Mouse (Mus musculus) neural tube, embryonic 10.5 days (tissue): ENCODE results near the gene Tcl1.
"Not testable (repeated sequence)": the region's sequence is repeated elsewhere in the genome, so short reads cannot be mapped to it uniquely, and the experiment has no call there.

Experiments
- DNase-seq: peaks from one replicate; pipeline ENCODE4 v3.0.0-alpha.2; 2017; ENCODE audit warnings: low spot score; ENCODE audit errors: extremely low spot score

Tcl1 gene

DNA sequence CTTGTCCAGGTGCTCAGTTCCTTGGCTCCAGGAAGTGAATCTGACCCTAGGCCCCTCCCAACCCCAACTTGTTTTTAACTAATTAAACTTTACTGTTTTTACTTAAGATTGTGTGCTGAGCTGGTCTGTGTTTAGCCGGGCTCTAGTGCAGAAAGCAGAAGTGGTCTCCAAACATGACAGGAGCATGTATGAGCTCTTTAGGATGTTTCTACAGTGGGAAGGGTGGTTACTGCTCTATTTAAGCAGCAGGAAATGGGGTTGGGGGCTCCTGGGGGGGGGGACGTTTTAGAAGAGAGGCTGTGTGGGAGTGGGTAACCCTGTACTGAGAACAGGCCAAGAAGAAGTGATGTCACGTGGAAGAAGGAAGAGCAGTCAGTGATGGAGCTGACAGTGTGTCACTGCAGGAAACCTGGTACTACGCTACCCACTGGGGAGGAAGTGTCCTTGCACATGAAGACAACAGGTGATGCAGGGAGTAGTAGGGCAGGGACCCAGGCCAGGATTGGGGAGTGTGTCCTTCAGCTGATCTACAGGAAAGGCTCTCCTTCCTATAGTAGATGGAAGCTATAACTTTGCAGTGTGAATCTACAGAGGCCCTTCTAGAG, 41.5 kb downstream of the Tcl1 start:
- not testable (repeated sequence) for DNase-seq

DNA sequence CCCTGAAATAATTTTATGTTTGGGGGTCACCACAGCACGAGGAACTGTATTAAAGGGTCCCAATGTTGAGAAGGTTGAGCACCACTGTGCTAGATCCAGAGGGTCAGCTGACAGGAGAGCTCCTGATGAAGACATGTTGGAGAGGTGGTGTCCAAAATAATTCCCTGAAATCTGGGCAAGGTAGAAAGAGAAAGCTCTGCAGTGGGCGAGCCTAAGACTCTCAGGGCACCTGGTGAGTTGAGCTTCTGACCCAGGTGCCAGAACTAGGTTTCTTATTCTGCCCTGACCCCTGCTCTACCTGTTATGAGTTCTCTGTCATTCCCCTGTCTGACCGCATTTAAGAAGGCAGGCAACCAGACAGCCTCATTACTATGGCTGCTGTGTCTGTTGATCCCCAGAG, 46.5 kb downstream of the Tcl1 start, which contains the start of gene Tcl1b5:
Tcl1b5 (plus strand) TSS at position 301 of the 400 bp plus-strand sequence.
- DNase-seq = not testable (repeated sequence)

DNA sequence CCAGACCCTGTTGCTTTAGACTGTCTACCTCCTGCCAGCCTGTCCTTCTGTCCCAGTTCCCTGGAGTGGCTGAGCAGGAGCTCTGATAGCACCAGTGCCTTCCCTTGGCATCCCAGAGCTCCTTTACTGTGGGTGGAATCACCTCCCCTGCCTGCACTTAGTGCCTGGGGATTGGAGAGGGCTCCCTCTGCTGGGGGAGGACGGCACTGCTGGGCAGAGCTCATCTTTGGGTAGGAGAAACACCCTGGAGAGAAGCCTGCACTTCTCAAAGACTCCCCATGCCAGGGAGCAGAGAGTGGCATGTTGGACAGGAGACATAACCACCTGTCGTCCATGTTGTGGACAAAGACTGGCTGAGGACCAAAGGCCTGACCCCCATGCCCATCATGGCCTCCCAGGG, 48.3 kb downstream of the Tcl1 start:
- DNase-seq = not testable (repeated sequence)

DNA sequence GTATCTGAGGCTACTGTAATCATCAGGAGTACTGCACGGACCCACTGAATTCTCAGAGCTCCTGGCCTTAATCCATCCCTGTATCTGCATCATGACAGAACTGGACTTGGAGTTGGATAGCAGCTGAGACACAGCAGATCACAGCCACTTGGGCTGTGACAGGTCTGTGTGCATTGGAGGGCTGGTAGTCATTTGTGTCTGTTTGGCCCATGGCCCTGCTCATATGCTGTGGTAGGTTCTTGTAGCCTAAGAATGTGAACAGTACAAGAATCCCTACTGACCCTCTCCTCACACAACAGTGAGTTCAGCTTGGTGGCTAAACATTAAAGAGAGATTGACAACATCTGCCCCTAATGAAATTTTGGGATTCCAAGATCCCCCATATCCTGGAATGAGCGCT, 49.2 kb downstream of the Tcl1 start:
- DNase-seq = no peak
